Mouse (Mus musculus) liver, embryonic 16.5 days (tissue): ENCODE results near the gene D230025D16Rik. TPM values are rescaled to one million over a fixed set of nuclear protein-coding genes. Genes with fewer than 3 reads are reported as not detected.

Experiments
- ATAC-seq: fragments of 200-750 bp; cut with Nextera tagmentation; 2 replicates; pipeline ENCODE4 v1.8.0; 2017; ENCODE audit warnings: low read depth, mild to moderate bottlenecking, moderate number of reproducible peaks, moderate library complexity
- H3K27ac ChIP-seq: fragments of 300-500 bp; sonication (generic); 2 replicates; pipeline ENCODE4 v1.5.1; 2014; ENCODE audit warnings: mild to moderate bottlenecking, low read length
- H3K27me3 ChIP-seq: fragments of 300-500 bp; sonication (generic); 2 replicates; pipeline ENCODE4 v1.6.1; 2014; ENCODE audit warnings: low read depth, low read length, mixed read lengths; ENCODE audit not compliant: control insufficient read depth, insufficient read depth
- H3K36me3 ChIP-seq: fragments of 300-500 bp; sonication (generic); 2 replicates; pipeline ENCODE4 v1.6.1; 2014; ENCODE audit warnings: mild to moderate bottlenecking; ENCODE audit not compliant: control insufficient read depth, insufficient read depth
- H3K4me1 ChIP-seq: fragments of 300-500 bp; sonication (generic); 2 replicates; pipeline ENCODE4 v1.6.1; 2014; ENCODE audit warnings: low read depth, low read length, mixed read lengths; ENCODE audit not compliant: control insufficient read depth
- H3K4me2 ChIP-seq: fragments of 300-500 bp; sonication (generic); 2 replicates; pipeline ENCODE4 v1.6.1; 2014; ENCODE audit warnings: low read depth, low read length, mixed read lengths
- H3K4me3 ChIP-seq: fragments of 300-500 bp; sonication (generic); 2 replicates; pipeline ENCODE4 v1.5.1; 2014; ENCODE audit warnings: low read depth, mild to moderate bottlenecking, low read length
- H3K9ac ChIP-seq: fragments of 300-500 bp; sonication (generic); 2 replicates; pipeline ENCODE4 v1.6.1; 2014; ENCODE audit warnings: low read depth, low read length
- H3K9me3 ChIP-seq: fragments of 300-500 bp; sonication (generic); replicated peaks from 2 replicates; pipeline ENCODE4 v1.6.1; 2016; ENCODE audit warnings: low read length; ENCODE audit not compliant: control insufficient read depth
- WGBS: fragments of 180-500 bp; shearing (Covaris S2); extraction: QIAGEN DNeasy Blood & Tissue Kit; methylation state at CpG from one replicate; pipeline ENCODE4 v1.1.7; 2014; ENCODE audit not compliant: insufficient replicate concordance; 5-methylcytosine and 5-hydroxymethylcytosine counted together
- polyA plus RNA-seq: library from polyadenylated mRNA; unstranded; fragments of >200 nt; fragmentation: Nextera tagmentation; extraction: Ambion mirVana; gene quantifications from 2 replicates; pipeline ENCODE4 v1.2.1, GENCODE M21; 2015

The D230025D16Rik gene
- polyA plus RNA-seq, 1 experiment from 2014 or later: 19.7 TPM

DNA sequence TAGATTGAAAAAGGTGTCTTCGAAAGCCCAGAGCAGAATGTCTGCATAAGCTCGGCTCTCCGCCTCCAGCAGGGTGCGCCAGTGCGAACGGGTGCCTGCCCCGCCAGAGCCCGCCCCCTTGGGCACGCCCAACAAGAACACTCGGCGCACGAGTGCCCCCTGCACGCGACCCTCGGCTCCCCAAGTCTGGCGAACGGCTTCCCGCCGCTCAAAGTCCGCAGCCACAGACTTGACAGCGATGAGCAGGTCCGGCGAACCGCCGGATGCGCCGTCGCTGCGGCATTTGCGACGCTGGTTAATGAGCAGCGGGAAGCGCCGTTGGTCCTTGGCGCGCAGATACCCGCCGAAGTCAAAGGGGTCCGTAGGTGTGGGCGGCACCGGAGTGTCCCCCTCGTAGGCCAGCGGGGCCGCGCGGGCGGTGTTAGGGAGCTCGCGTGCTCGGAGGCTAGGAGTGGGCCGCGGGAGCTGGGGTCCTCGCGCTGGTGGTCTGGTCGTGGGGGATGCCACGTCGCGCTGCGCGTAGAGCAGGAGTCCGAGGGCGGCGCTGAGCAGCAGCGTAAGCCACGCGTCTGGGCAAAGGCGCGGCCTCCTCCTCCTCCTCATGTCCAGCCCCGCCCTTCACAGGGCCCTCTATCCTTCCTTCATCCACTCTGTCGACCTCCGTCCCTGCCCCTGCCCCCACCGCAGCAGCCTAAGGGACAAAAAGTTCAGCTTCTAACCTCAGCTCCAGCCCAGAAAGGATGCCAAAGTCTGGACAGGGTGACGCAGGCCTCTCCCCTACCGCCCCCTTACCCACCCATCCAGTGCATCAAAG, 29.4 kb downstream of the D230025D16Rik start:
- under 1% methylated on average over 71 of the region's 74 CpGs for WGBS
- Histone ChIP-seq H3K36me3 (peaks cover 28% of the 10 kb centered on the region), H3K4me1 (peaks cover 37% of the 10 kb centered on the region), H3K27me3 (peaks cover 14% of the 10 kb centered on the region), H3K4me3 (peak overlapping the region; percentile 76), H3K4me2 (peak overlapping the region; percentile 100), H3K9ac (peak overlapping the region; percentile 62), H3K27ac (peak overlapping the region; percentile 85), H3K9me3 (no peaks in the 10 kb centered on the region)
- peak; percentile 91 for ATAC-seq

DNA sequence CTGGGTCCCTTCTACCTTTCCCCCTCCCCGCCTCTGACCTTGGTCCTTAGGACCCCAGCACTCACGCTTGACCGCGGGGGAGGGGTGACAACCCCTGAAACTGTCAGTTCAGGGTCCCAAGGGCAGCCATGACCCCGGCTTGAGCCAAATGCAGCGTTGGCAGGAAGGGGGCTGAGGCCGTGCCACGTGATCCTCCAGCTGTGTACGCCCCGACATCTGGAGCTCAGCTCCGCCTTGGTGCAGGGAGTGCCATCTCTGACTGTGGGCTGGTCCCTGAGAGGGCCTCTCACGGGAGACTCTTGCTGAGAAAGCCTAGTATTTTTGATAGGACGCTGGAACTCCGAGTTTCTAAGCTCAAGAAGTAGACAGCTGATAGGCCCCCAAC, 30.0 kb downstream of the D230025D16Rik start, which contains the start of gene B3gnt9:
Gene B3gnt9 (minus strand): TSS at position 188 of the 385 bp plus-strand sequence.
- H3K4me1 ChIP-seq: peaks cover 43% of the 10 kb centered on the region
- H3K27ac ChIP-seq: peak within 1 kb of the TSS; percentile 85
- H3K9me3 ChIP-seq: no peaks in the 10 kb centered on the region
- peak; percentile 90 for ATAC-seq
- H3K36me3 ChIP-seq: peaks cover 23% of the 10 kb centered on the region
- H3K4me3 ChIP-seq: peak within 1 kb of the TSS; percentile 76
- peaks cover 20% of the 10 kb centered on the region for H3K27me3 ChIP-seq
- H3K9ac ChIP-seq: peak within 1 kb of the TSS; percentile 62
- 1% methylated on average over 13 of the region's 14 CpGs for WGBS
- H3K4me2 ChIP-seq: peak within 1 kb of the TSS; percentile 100

DNA sequence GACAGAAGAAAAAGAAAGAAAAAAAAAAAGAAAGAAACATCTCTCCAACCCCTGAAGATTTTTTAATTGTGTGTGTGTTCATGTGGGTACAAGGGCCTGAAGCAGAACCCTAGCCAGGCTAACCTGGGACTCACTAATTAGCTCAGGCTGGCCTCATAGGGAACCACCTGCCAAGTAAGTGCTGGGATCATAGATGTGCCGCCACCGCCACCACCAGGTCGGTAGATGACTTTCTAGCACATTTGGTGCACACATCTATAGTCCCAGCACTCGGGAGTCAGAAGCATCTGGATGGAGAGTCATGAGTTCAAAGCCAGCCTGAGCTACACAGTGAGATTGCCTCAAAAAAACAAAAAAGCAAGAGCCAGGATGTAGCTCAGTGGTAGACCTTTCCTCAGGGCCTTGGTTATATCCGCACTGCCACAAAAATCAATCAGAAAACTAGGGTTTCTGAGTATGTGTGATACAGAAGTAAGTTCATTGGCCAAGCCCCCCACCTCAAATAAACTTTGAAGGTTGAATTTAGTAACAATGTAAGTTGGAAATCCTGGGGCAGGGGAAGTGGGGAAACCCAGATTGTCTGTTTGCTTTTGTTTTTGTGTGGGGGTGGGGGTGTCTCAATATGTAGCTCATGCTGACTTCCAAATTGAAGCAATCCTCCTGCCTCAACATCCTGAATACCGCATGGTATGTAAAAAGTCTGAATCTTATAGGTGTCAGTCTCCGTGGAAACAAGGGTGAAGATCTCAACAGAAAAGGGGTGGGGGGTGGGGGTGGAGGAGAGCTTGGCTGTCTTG, 32.6 kb downstream of the D230025D16Rik start:
- Histone ChIP-seq H3K4me1 (peaks cover 50% of the 10 kb centered on the region), H3K9me3 (no peaks in the 10 kb centered on the region), H3K4me3 (no peak overlapping the region), H3K4me2 (no peak overlapping the region), H3K9ac (no peak overlapping the region), H3K27ac (no peak overlapping the region), H3K27me3 (peaks cover 21% of the 10 kb centered on the region), H3K36me3 (0 out of 2 replicates have a peak, but pooled peaks cover 3% of the 10 kb centered on the region)
- no peak for ATAC-seq
- 64% methylated on average over 7 of the region's 7 CpGs for WGBS

DNA sequence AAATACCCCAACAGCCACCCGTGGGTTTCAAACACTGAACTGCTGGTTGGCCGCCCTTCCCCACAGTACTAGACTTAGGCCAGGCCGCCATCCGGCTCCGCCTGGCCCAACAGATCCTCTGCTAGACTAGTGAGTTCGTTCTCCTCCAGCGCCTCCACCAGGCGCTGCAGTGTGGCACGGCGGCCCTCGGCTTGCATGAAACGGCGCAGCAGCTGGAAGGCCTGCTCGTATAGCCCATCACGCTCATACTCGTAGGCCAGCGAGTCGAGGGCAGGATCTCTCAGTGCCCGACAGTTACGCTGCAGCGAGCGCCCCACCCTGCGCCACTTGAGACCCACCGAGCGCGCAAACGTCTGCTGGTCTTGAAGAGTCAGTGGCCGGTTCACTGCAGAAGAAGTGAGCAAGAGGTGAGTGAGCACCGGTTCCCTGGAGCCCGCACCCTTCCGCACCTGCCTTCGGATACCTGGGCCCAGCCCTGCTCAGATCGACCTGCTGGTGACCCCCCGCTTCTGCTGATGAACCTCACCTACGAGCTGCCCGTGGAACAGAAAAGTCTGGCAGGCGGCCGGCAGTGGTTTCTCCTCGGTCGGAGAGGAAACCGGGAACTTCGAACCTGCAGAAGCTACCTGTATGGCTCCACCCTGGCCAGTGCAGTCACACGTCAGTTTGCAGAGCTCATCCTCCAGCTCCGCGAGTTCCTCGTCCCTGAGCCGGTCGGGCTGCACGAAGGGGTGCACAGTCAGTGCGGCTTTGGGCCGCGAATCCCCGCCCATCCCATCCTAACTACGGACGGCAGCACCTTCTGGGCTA, 34.2 kb downstream of the D230025D16Rik start:
- ATAC-seq: no peak
- Histone ChIP-seq H3K27me3 (peaks cover 27% of the 10 kb centered on the region), H3K9me3 (no peaks in the 10 kb centered on the region), H3K4me2 (peak overlapping the region; percentile 69), H3K4me3 (peak overlapping the region; percentile 48), H3K27ac (no peak overlapping the region), H3K4me1 (peaks cover 45% of the 10 kb centered on the region), H3K36me3 (no peaks in the 10 kb centered on the region), H3K9ac (no peak overlapping the region)
- 15% methylated on average over 55 of the region's 55 CpGs for whole genome bisulfite sequencing

DNA sequence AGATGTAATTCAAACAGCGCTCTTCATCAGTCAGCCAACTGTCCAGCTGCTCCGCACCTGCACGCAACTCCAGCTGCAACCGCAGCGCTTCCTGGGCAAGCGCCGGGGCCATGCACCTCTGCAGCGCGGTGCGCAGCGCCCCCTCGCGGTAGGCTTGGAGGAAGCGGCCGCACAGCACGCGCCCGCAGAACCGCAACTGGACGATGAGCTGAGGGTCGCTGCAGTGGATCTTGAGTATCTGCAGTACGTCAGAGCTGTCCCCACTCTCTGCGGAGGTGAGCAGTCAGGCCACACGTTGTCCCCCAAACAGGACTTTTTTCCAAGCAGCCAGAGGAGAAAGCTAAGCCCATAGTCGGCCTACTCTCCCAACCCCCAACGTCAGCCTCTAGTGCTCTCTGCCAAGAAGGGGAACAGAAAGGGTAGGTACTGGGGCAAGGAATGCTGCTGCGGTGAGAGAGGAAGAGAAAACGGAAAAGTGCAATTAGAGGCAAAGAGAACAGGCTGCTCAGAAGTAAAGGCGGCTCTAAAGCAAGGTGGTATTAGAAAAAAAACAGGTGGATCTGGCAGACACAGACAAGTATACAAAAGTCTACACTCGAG, 34.9 kb downstream of the D230025D16Rik start:
- 3% methylated on average over 30 of the region's 30 CpGs for WGBS
- H3K4me3 ChIP-seq: peak overlapping the region; percentile 48
- H3K9me3 ChIP-seq: no peaks in the 10 kb centered on the region
- H3K27me3 ChIP-seq: peaks cover 27% of the 10 kb centered on the region
- H3K4me1 ChIP-seq: peaks cover 43% of the 10 kb centered on the region
- no peak overlapping the region for H3K27ac ChIP-seq
- no peak for ATAC-seq
- no peak overlapping the region for H3K9ac ChIP-seq
- peak overlapping the region; percentile 69 for H3K4me2 ChIP-seq
- no peaks in the 10 kb centered on the region for H3K36me3 ChIP-seq

DNA sequence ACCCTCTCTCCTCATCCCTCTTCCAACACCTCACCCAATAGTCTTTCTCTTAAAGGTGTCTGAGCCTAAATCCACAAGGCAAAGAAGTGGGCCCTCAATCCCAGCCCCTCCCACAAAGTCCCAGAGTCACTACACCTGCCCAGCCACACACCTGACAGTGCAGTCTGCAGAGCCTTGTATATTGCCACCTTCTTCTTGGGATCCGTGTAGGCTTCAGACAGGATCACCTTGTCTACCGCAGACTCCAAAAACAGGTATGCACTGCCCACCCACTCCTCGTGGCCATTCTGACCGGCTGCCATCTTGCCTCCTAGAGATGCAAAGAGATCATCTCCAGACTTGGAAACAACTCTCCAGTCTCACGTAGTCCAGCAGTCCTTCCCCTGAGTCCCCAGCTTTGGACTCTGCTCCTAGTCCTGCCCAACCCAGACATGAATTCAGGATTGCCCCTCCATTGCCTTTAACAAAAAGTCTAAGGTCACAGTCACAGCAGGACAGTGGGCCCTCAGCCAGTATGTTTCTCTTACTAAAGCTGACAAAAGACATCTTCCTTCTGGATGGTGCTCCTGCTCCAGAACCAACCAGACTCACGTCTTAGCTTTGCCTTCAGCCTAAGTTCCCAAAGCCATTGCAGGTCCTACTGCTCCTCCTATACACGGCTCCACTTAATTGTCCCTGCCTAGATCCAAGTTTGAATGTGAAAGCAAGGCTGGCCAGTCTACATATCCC, 35.6 kb downstream of the D230025D16Rik start:
- no peak overlapping the region for H3K27ac ChIP-seq
- 71% methylated on average over 7 of the region's 7 CpGs for WGBS
- no peak overlapping the region for H3K4me3 ChIP-seq
- no peak overlapping the region for H3K4me2 ChIP-seq
- no peaks in the 10 kb centered on the region for H3K9me3 ChIP-seq
- no peak for ATAC-seq
- peaks cover 27% of the 10 kb centered on the region for H3K27me3 ChIP-seq
- H3K4me1 ChIP-seq: peaks cover 40% of the 10 kb centered on the region
- no peaks in the 10 kb centered on the region for H3K36me3 ChIP-seq
- H3K9ac ChIP-seq: no peak overlapping the region

DNA sequence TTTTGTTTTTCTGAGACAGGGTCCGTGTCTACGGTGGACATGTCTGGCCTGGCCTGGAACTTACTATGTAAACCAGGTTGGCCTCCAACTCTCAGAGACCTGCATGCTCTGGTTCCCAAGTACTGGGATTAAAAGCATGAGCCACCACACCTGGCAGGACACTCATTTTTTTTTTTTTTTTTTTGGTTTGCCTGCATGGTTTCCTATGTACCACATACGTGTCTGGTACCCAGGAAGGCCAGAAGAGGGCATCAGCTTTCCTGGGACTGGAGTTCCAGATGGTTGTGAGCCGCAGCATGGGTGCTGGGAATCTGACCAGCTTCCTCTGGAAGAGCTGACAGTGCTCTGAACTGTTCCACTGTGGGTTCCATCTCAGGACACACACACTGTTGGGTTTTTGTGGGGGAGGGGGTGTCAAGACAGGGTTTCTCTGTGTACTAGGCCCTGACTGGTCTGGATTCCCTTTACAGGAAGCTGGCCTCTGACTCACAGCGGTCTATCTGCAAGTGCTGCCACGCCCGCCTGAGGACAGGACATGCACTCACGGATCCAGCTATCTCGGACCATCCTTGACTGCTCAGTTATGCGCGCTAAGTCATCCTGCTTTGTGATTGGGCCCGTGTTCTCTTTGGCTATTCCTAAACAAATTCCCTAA, 36.5 kb downstream of the D230025D16Rik start:
- Histone ChIP-seq H3K9me3 (no peaks in the 10 kb centered on the region), H3K4me3 (no peak overlapping the region), H3K27me3 (peaks cover 32% of the 10 kb centered on the region), H3K27ac (no peak overlapping the region), H3K4me1 (peaks cover 37% of the 10 kb centered on the region), H3K36me3 (no peaks in the 10 kb centered on the region), H3K4me2 (no peak overlapping the region), H3K9ac (no peak overlapping the region)
- WGBS: 64% methylated on average over 12 of the region's 12 CpGs
- no peak for ATAC-seq
